Mouse (Mus musculus) Patski (cell line): ENCODE data around the gene Dusp11. TPM values are rescaled to one million over a fixed set of nuclear protein-coding genes. Genes with fewer than 3 reads are reported as not detected.
A peak's percentile ranks its signal among the peaks of the same experiment; 100 is the strongest.
"Not testable (repeated sequence)": the region's sequence is repeated elsewhere in the genome, so short reads cannot be mapped to it uniquely, and the experiment has no call there.

Experiments
- ATAC-seq: fragments of 100-300 bp; one replicate; pipeline ENCODE4 v1.8.0; 2021
- CTCF ChIA-PET: fragments of 350-600 bp; sonication (Branson Sonifier 250); formaldehyde crosslinking; loops from one replicate; lab custom pipeline; 2022; ENCODE audit warnings: inconsistent platforms; lab: Charles Lee
- POLR2A ChIA-PET: fragments of 350-600 bp; sonication (Branson Sonifier 250); formaldehyde crosslinking; loops from one replicate; lab custom pipeline; 2022; ENCODE audit warnings: antibody characterized with exemption, inconsistent platforms; lab: Charles Lee
- DNase-seq: peaks from one replicate; pipeline ENCODE4 v3.0.0-alpha.2; 2011; ENCODE audit warnings: low read depth, low spot score
- H3K27me3 ChIP-seq: fragments of 371-371 bp; one replicate; pipeline ENCODE4 v1.5.1; 2021
- CTCF ChIP-seq: fragments of 100-300 bp; IDR thresholded peaks from one replicate; pipeline ENCODE4 v1.5.1; 2021
- in situ Hi-C: fragments of 300-500 bp; cut with MboI; formaldehyde crosslinking; loops from 3 replicates; pipeline ENCODE4 v1.11.1; 2018; ENCODE audit warnings: low pct_unique_long_range_greater_than_20kb, mixed read lengths
- polyA plus RNA-seq: library from polyadenylated mRNA; unstranded; gene quantifications from one replicate; pipeline ENCODE4 v1.2.3, GENCODE M21; 2021

Gene Dusp11
- polyA plus RNA-seq, result 50.1 TPM

DNA sequence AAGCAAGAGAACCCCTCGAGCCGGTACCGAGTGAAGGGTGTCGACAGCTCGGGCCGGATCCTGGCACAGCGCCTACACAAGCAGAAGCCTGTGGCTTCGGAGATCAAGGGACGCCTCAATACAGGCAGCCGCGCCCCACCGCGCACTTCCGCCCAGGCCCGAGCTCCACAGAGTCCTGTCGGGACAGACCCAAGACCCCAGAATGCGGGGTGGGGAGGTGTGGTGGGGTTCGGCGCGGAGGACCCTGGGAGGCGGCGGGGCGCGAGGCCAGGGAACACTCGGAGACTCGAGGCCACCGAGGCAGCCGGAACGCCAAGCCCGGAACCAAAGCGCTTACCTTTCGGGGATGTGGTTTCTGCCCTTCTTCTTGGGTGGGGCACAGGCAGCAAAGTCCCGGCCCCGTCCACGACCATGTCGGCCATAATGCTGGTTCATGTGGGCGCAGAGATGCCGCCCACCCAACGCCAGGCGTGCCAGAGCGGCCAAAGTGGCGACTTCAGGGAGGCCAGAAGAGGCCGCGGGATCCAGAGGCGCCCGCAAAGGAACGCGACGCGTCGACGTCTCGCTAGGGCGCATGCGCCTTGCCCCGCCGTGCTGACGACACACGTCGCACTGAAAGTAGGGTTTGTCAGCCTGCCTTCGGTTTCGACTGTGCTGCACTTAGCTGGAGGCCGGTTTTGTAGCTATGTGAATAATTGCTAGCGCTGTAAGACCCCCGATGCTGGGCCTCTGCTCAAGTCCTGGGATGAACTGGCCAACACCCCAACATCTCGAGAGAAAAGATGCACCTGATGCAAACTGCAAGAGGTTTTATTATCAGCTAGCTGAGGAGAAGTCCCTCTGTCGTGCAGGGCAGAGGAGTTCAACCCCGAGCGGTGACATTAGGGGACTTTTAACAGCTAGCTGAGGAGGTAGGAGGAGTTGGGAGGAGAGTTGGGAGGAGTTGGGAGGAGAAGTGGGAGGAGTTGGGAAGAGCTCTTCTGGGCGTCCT, at the start of gene Dusp11:
TSS of gene Dusp11 (minus strand) at position 567 of the 991 bp plus-strand sequence.
- ChIA-PET CTCF (interaction anchor here (1.3 kb wide), 1 partner anchor 11 kb away, joined by 3 read pairs; no protein-coding TSS in a partner anchor), POLR2A (interaction anchor here (0.6 to 1.8 kb wide), 3 partner anchors 9 to 409 kb away, joined by 3 to 6 read pairs (median 6); no protein-coding TSS in a partner anchor)
- TF ChIP-seq CTCF, result no peak
- H3K27me3 ChIP-seq, result no peaks in the 10 kb centered on the region
- in situ Hi-C loops, result no loop called here
- peak; percentile 84 for ATAC-seq
- peak; percentile 56 for DNase-seq

DNA sequence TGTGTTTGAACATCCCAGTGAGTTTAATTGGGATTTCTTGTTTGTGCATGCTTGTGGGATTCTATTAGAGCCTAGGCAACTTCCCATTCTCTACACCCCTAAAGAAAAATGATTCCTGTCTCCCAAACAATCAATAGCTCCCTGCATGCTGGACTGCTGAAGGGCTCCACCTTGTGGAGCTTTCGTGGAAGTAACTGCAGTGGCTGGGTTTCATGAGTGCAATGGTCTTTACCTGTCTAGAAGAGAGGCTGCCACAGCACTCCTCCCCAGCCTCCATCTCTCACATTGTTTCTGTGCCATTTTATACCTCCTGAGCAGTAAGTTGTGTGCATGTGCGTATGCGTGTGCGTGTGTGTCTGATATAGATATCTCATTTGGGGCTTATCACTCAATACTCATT, 48.5 kb upstream of the Dusp11 start:
- TF ChIP-seq CTCF, result peak; percentile 91
- ChIA-PET POLR2A (no interaction called here), CTCF (interaction anchor here (2.3 kb wide), 1 partner anchor 10 kb away, joined by 7 read pairs; no protein-coding TSS in a partner anchor)
- peaks cover 18% of the 10 kb centered on the region for H3K27me3 ChIP-seq
- ATAC-seq (no peak), DNase-seq (no peak)
- in situ Hi-C loops, result loop anchor here (5.0 kb wide), 1 partner anchor 183 kb away; no protein-coding TSS in a partner anchor

DNA sequence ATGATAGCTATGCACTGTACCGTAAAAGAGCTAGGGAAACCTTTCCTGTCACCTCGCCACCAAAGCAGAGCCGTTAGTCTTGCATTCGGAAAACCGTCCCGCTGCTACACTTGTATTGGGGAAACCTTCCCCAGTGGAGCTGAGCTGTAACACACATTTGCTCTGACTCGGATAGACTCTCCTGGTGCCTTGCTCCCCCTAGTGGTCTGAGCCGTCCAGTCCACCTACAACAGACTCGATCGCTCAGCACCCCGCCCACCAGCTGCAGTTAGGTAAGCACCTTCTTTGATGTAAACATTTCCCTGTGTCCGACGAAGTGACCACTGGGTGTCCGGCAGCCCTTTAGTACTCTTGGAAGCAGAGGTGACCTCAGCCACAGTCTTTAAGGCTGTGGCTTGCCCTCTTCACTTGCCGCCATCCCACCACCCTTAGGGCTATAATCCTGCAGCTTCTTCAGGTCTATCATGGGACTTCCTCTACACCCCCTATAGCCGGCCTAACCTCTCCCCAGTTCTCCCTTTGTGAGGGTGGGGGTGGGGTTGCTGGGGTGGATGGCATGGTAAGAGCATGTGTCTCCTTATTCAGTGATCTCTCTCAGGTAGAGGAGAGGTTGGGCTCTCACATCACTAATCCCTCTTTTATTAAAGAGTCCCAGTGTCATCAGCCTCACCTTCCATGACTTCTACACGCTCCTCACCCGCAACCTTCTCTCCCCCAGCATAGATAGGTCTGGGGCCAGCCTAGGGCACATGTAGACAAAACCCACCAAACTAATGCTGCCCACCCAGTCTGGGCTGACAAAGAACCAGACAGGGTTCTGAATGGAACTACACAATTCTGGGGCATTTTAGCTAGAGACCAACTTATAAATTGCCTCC, 43.0 kb upstream of the Dusp11 start:
- H3K27me3 ChIP-seq, result peaks cover 15% of the 10 kb centered on the region
- peak; percentile 90 for ATAC-seq
- ChIA-PET CTCF (interaction anchor here (0.9 to 1.3 kb wide), 8 partner anchors 11 to 95 kb away, joined by 3 to 5 read pairs (median 3); no protein-coding TSS in a partner anchor), POLR2A (no interaction called here)
- peak; percentile 31 for DNase-seq
- TF ChIP-seq CTCF, result peak; percentile 97
- in situ Hi-C loops, result loop anchor here (5.0 kb wide), 1 partner anchor 177 kb away; no protein-coding TSS in a partner anchor

DNA sequence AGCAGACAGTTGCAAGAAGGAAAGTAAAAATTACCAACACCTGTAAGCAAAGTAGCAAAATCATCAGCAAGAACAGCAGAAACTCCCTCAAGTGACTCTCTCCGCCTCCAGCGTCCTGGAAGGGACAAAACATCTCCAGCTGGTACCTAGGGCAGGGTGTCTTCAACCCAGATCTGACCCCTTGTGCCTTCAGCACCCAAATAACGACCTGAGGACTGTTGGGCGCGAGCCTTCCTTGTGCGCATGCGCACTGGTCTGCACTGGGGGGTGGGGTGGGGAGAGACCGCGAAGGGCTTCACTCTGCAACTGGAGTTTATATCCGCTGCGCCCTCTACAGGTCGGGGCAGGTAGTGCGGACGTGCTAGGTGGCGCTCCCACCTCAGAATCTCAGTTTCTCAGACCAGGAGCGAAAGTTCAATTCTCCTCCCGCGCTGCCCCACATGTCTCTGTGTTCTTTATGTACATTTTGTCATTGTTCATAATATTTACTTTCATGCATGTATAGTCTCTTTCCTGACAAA, 42.0 kb upstream of the Dusp11 start:
- DNase-seq (no peak), ATAC-seq (no peak)
- peaks cover 15% of the 10 kb centered on the region for H3K27me3 ChIP-seq
- in situ Hi-C loops, result no loop called here
- POLR2A ChIA-PET, result no interaction called here
- peak; percentile 74 for TF ChIP-seq CTCF
- CTCF ChIA-PET, result interaction anchor here (1.0 to 1.3 kb wide), 4 partner anchors 10 to 94 kb away, joined by 3 to 5 read pairs (median 4); no protein-coding TSS in a partner anchor

DNA sequence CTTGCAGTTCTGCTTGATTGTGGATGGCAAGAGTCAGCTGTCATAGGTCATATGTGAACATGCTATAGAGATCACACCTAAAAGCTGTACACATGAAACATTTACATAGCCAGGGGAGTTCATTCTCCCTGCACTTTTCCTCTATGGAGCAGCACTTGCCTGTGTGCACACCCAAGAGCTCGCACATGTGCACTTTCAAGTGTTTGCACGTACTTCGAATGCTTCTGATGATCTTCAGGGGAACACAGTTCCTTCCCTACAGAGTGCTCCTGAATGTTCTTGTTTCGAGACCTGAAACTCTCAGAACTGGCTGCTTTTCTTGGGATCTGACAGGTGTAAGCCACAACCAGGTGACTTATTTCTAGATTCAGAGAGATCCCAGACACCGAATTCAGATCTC, 29.3 kb upstream of the Dusp11 start:
- in situ Hi-C loops, DNase-seq, POLR2A ChIA-PET, CTCF ChIA-PET, ATAC-seq, H3K27me3 ChIP-seq: not testable (repeated sequence)

DNA sequence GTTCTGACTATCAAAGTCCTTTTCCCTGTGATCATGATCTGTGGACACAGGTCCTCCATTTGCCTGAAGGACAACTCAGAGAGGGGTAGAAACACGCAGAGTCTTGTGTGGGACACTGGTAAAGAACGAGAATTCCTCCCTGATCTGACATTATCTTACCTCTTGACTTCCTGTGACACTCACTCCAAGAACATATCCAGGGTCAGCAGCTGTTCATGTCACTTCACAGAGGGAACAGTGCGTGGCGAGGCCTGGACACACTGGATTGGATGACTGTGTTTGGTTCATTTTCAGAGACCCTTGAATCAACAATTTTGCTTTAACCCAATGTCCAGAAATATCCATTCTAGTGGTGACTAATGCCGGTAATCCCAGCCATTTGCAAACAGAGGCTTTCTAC, 28.1 kb upstream of the Dusp11 start:
- ATAC-seq, POLR2A ChIA-PET, H3K27me3 ChIP-seq, DNase-seq, in situ Hi-C loops: not testable (repeated sequence)
- CTCF ChIA-PET, result interaction anchor here (1.3 kb wide), 1 partner anchor 97 kb away, joined by 3 read pairs; no protein-coding TSS in a partner anchor

DNA sequence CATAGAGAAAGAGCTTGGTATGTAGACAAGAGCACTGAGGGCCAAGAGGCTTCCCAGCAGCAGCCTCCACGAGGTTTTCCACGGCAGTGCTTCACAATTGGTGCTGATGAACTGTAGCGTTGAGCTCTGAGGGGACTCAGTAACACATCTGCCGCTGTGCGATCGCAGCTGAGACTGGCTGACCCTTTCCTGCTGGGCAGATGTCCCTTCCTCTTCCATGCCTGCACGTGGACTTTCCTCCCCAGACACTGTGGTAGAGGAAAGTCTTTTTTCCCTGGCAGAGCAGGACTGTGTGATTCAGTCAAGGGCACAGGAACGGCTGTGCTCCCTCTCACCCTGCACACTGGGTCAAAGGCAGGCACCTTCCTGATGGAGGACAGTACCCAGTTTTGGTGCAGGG, 22.9 kb upstream of the Dusp11 start:
- in situ Hi-C loops, result no loop called here
- ChIA-PET CTCF (no interaction called here), POLR2A (no interaction called here)
- no peak for TF ChIP-seq CTCF
- ATAC-seq, result no peak
- no peak for DNase-seq
- peaks cover 4% of the 10 kb centered on the region for H3K27me3 ChIP-seq

DNA sequence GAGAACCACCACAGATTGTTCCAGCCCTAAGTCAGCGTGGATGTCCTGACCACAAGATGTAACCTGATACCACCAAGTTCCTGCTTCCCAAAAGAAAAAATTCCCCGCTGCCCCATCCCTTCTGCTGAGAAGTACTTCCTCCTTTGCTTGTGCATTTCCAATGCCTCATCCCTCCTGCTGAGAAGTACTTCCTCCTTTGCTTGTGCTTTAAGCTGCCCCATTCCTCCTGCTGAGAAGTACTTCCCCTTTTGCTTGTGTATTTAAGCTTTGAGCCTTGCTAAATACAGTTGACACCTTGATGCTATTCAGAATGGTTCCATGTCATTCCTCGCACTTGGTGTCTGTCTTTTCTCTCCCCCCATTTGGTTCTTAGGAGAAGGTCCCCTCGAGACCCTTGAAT, 17.3 kb upstream of the Dusp11 start:
- in situ Hi-C loops, CTCF ChIA-PET: not testable (repeated sequence)

DNA sequence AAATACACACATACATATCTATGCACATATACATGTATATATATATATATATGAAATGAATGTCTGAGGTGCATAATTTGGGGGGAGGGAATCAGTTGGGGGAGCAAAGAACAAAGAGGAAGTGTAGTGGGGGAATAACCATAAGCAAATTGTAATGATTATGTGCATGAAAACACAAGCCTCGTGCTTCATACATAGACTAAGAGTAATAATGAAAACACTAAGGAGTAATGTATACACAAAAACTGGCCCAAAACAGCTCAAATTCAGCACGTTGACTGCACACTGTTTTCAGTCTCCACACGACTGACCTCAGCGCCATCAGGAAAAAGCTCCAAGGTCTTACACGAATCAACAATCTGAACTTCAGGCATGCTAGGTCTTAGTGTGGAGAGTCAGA, 14.8 kb upstream of the Dusp11 start:
- no peak for TF ChIP-seq CTCF
- ChIA-PET POLR2A (no interaction called here), CTCF (no interaction called here)
- no peaks in the 10 kb centered on the region for H3K27me3 ChIP-seq
- no peak for ATAC-seq
- DNase-seq, result no peak
- in situ Hi-C loops, result no loop called here

More for the DNA sequence above, 17.3 kb upstream of the Dusp11 start:
- ATAC-seq, H3K27me3 ChIP-seq, DNase-seq, POLR2A ChIA-PET: not testable (repeated sequence)

DNA sequence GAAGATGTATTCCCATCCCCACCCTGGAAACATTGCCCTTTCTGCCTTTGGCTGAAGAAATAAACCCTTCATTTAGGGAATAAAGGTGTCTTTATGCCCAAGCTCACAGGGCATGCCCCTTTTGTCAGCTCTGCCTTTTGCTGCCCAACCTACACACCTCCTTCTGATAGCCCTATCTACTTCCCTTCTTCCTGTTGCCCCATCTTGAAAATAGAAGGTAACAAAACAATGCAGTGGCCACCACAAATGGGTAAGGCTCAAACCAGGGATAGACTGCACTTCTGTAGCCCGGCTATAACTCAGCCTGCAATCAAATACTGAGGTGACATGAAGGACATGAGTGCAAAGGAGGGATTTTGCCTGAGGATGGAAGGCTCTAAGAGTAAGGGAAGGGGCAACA, 14.3 kb upstream of the Dusp11 start:
- no peak for TF ChIP-seq CTCF
- no peaks in the 10 kb centered on the region for H3K27me3 ChIP-seq
- in situ Hi-C loops, result no loop called here
- no peak for DNase-seq
- ATAC-seq, result no peak
- ChIA-PET CTCF (no interaction called here), POLR2A (no interaction called here)
